Mouse (Mus musculus) gonadal fat pad, adult 2 months (tissue): ENCODE results near the gene Krtap3-2. TPM values are rescaled to one million over a fixed set of nuclear protein-coding genes. Genes with fewer than 3 reads are reported as not detected.

Experiments used
- polyA plus RNA-seq: library from polyadenylated mRNA; depleted of rRNA; stranded (reverse); fragments of >200 nt; gene quantifications from 2 replicates; pipeline ENCODE4 v1.2.3, GENCODE M21; 2012; rRNA removed

Krtap3-2 gene
- polyA plus RNA-seq, 1 experiment = not detected

Other genes starting within 250 kb of the Krtap3-2 start
- not detected in 2 replicates for gene Krt25, start 233.9 kb downstream of the Krtap3-2 start, polyA plus RNA-seq
- not detected in 2 replicates for gene Krt26, start 218.9 kb downstream of the Krtap3-2 start, polyA plus RNA-seq
- not detected in 2 replicates for gene Krt27, start 205.7 kb downstream of the Krtap3-2 start, polyA plus RNA-seq
- not detected in 2 replicates for gene Krt28, start 181.9 kb downstream of the Krtap3-2 start, polyA plus RNA-seq
- 0.93 and 1.2 TPM in 2 replicates for gene Krt10, start 167.5 kb downstream of the Krtap3-2 start, polyA plus RNA-seq
- gene Krt12, start 134.6 kb downstream of the Krtap3-2 start, polyA plus RNA-seq = not detected in 2 replicates
- 0.30 and 0.61 TPM in 2 replicates for gene Krt20, start 118.7 kb downstream of the Krtap3-2 start, polyA plus RNA-seq
- 20.2 and 32.9 TPM in 2 replicates for gene Krt23, start 63.7 kb downstream of the Krtap3-2 start, polyA plus RNA-seq
- gene Krt39, start 35.5 kb downstream of the Krtap3-2 start, polyA plus RNA-seq = not detected in 2 replicates
- not detected in 2 replicates for gene Krt40, start 13.7 kb downstream of the Krtap3-2 start, polyA plus RNA-seq
- gene Krtap3-3, start 6.0 kb downstream of the Krtap3-2 start, polyA plus RNA-seq = 0.66 and 1.0 TPM in 2 replicates
- gene Gm11939, start 2.6 kb upstream of the Krtap3-2 start, polyA plus RNA-seq = not detected in 2 replicates
- not detected in 2 replicates for gene Krtap3-1, start 9.8 kb upstream of the Krtap3-2 start, polyA plus RNA-seq
- gene Krtap1-5, start 24.2 kb upstream of the Krtap3-2 start, polyA plus RNA-seq = not detected in 2 replicates
- not detected in 2 replicates for gene Krtap1-4, start 26.8 kb upstream of the Krtap3-2 start, polyA plus RNA-seq
- not detected in 2 replicates for gene Krtap1-3, start 34.5 kb upstream of the Krtap3-2 start, polyA plus RNA-seq
- not detected in 2 replicates for gene Krtap9-3, start 41.3 kb upstream of the Krtap3-2 start, polyA plus RNA-seq
- not detected in 2 replicates for gene Gm11938, start 46.5 kb upstream of the Krtap3-2 start, polyA plus RNA-seq
- not detected in 2 replicates for gene Gm11937, start 53.3 kb upstream of the Krtap3-2 start, polyA plus RNA-seq
- not detected in 2 replicates for gene Krtap2-4, start 58.0 kb upstream of the Krtap3-2 start, polyA plus RNA-seq
- gene Gm11562, start 63.6 kb upstream of the Krtap3-2 start, polyA plus RNA-seq = not detected in 2 replicates
- not detected in 2 replicates for gene Krtap4-1, start 71.4 kb upstream of the Krtap3-2 start, polyA plus RNA-seq
- gene Krtap4-2, start 78.2 kb upstream of the Krtap3-2 start, polyA plus RNA-seq = not detected in 2 replicates
- not detected in 2 replicates for gene Krtap4-7, start 87.2 kb upstream of the Krtap3-2 start, polyA plus RNA-seq
- not detected in 2 replicates for gene Gm11555, start 93.4 kb upstream of the Krtap3-2 start, polyA plus RNA-seq
- gene Gm11563, start 102.1 kb upstream of the Krtap3-2 start, polyA plus RNA-seq = not detected in 2 replicates
- not detected in 2 replicates for gene Krtap4-6, start 109.1 kb upstream of the Krtap3-2 start, polyA plus RNA-seq
- not detected in 2 replicates for gene Gm14190, start 133.9 kb upstream of the Krtap3-2 start, polyA plus RNA-seq
- gene Gm14180, start 177.4 kb upstream of the Krtap3-2 start, polyA plus RNA-seq = not detected in 2 replicates
- not detected in 2 replicates for gene Gm11595, start 216.1 kb upstream of the Krtap3-2 start, polyA plus RNA-seq
- not detected in 2 replicates for gene Krtap4-8, start 223.9 kb upstream of the Krtap3-2 start, polyA plus RNA-seq
- not detected in 2 replicates for gene Krtap4-9, start 228.3 kb upstream of the Krtap3-2 start, polyA plus RNA-seq
- not detected in 2 replicates for gene Gm11596, start 236.6 kb upstream of the Krtap3-2 start, polyA plus RNA-seq
- gene Gm11569, start 242.1 kb upstream of the Krtap3-2 start, polyA plus RNA-seq = not detected in 2 replicates
- gene Gm11554, start 247.6 kb upstream of the Krtap3-2 start, polyA plus RNA-seq = not detected in 2 replicates